Comparison of ENCODE assay signal across 22 mouse cellular contexts in genomic region chr16:29759416-29759815, GRCm38 (mm10).
DNase-seq lines count a peak whose midpoint lies in the region; ATAC-seq and TF ChIP-seq lines count a peak whose summit lies in the region.
"Had no signal": no experiment of that assay in that cellular context is flagged by ENCODE, and none has a peak within 500 bp of the region (broad histone marks: within the 10 kb centered on the region; RNA-seq: fewer than 3 reads in every experiment).

No protein-coding gene starts in this region.

- no peak overlapping the region for H3K4me3 ChIP-seq in heart, embryonic 12.5 days
- H3K4me3 ChIP-seq in heart, embryonic 15.5 days = no peak overlapping the region
- H3K4me3 ChIP-seq in heart, adult 2 months = no peak overlapping the region
- no peak overlapping the region for H3K4me3 ChIP-seq in limb, embryonic 10.5 days
- no peak overlapping the region for H3K4me3 ChIP-seq in hindbrain, embryonic 13.5 days
- H3K4me3 ChIP-seq: embryonic facial prominence, embryonic 13.5 days; embryonic facial prominence, embryonic 15.5 days; erythroblast, embryonic 14.5 days; forebrain, embryonic 10.5 days; forebrain, embryonic 12.5 days had no signal

- no peak for TF ChIP-seq POLR2A in heart, adult 2 months (IDR thresholded peaks at IDR 0.05; ENCODE audit: insufficient read depth, low read depth, low read length)

- H3K79me2 ChIP-seq in heart, adult 2 months (replicated peaks; ENCODE audit: control insufficient read depth, insufficient read depth, low read length) = no peaks in the 10 kb centered on the region

- peaks cover 9% of the 10 kb centered on the region; the same call in 1 of the 2 replicates for H3K9me3 ChIP-seq in heart, embryonic 12.5 days (replicated peaks)
- no peaks in the 10 kb centered on the region for H3K9me3 ChIP-seq in heart, embryonic 15.5 days (replicated peaks)
- H3K9me3 ChIP-seq in limb, embryonic 10.5 days (replicated peaks) = no peaks in the 10 kb centered on the region
- no peaks in the 10 kb centered on the region for H3K9me3 ChIP-seq in hindbrain, embryonic 13.5 days
- H3K9me3 ChIP-seq: embryonic facial prominence, embryonic 13.5 days; embryonic facial prominence, embryonic 15.5 days; forebrain, embryonic 12.5 days had no signal

- ATAC-seq in heart, embryonic 12.5 days (ENCODE audit: insufficient number of reproducible peaks, low FRiP score) = peak; percentile 41; the same call in 1 of the 2 replicates
- ATAC-seq in heart, embryonic 15.5 days (replicated peaks; ENCODE audit: insufficient number of reproducible peaks, insufficient read depth, low FRiP score, low read depth) = 0 out of 2 replicates have a peak, but pooled peaks have one; percentile 23
- ATAC-seq in hindbrain, embryonic 13.5 days (ENCODE audit: low FRiP score) = no peak
- ATAC-seq: forebrain, embryonic 14.5 days had no signal

- intact Hi-C loops in heart, postnatal 10 days (cut with DNase I) = no loop called here
- intact Hi-C loops in heart, adult 2 months (cut with DNase I) = no loop called here

- no peaks in the 10 kb centered on the region for H3K36me3 ChIP-seq in heart, embryonic 12.5 days
- no peaks in the 10 kb centered on the region for H3K36me3 ChIP-seq in heart, embryonic 15.5 days
- no peaks in the 10 kb centered on the region for H3K36me3 ChIP-seq in heart, adult 2 months (ENCODE audit: control insufficient read depth, insufficient read depth, low read length)
- no peaks in the 10 kb centered on the region for H3K36me3 ChIP-seq in limb, embryonic 10.5 days
- no peaks in the 10 kb centered on the region for H3K36me3 ChIP-seq in hindbrain, embryonic 13.5 days
- H3K36me3 ChIP-seq: embryonic facial prominence, embryonic 13.5 days; embryonic facial prominence, embryonic 15.5 days; forebrain, embryonic 10.5 days; forebrain, embryonic 12.5 days had no signal

- 27% methylated on average over 3 of the region's 3 CpGs for WGBS in heart, embryonic 12.5 days
- 35% methylated on average over 3 of the region's 3 CpGs for WGBS in heart, embryonic 15.5 days
- 97% methylated on average over 3 of the region's 3 CpGs for WGBS in heart, adult 2 months
- WGBS in limb, embryonic 10.5 days = 70% methylated on average over 3 of the region's 3 CpGs
- 88% methylated on average over 3 of the region's 3 CpGs for WGBS in hindbrain, embryonic 13.5 days

- H3K27me3 ChIP-seq in heart, embryonic 12.5 days (replicated peaks) = peaks cover 73% of the 10 kb centered on the region
- H3K27me3 ChIP-seq in heart, embryonic 15.5 days = peaks cover 62% of the 10 kb centered on the region
- no peaks in the 10 kb centered on the region for H3K27me3 ChIP-seq in heart, adult 2 months (ENCODE audit: control insufficient read depth, insufficient read depth, low read length)
- peaks cover 35% of the 10 kb centered on the region for H3K27me3 ChIP-seq in limb, embryonic 10.5 days (ENCODE audit: low read depth, poor library complexity, severe bottlenecking)
- peaks cover 71% of the 10 kb centered on the region for H3K27me3 ChIP-seq in hindbrain, embryonic 13.5 days
- H3K27me3 ChIP-seq: embryonic facial prominence, embryonic 15.5 days had no signal

- H3K27ac ChIP-seq in heart, embryonic 12.5 days (ENCODE audit: poor library complexity, severe bottlenecking) = no peak overlapping the region
- no peak overlapping the region for H3K27ac ChIP-seq in heart, embryonic 15.5 days
- no peak overlapping the region for H3K27ac ChIP-seq in heart, adult 2 months
- peak overlapping the region; percentile 27; the same call in 1 of the 2 replicates for H3K27ac ChIP-seq in limb, embryonic 10.5 days
- H3K27ac ChIP-seq in hindbrain, embryonic 13.5 days = no peak overlapping the region
- H3K27ac ChIP-seq: embryonic facial prominence, embryonic 13.5 days; embryonic facial prominence, embryonic 15.5 days; forebrain, embryonic 10.5 days; forebrain, embryonic 12.5 days had no signal

- TF ChIP-seq EP300 in heart, adult 2 months (IDR thresholded peaks at IDR 0.05; ENCODE audit: insufficient read depth, low read depth, low read length) = no peak

- TF ChIP-seq CTCF in heart, adult 2 months (IDR thresholded peaks at IDR 0.05) = no peak

- no peak overlapping the region for H3K4me2 ChIP-seq in heart, embryonic 12.5 days
- H3K4me2 ChIP-seq in heart, embryonic 15.5 days = no peak overlapping the region
- no peak overlapping the region for H3K4me2 ChIP-seq in hindbrain, embryonic 13.5 days
- H3K4me2 ChIP-seq: embryonic facial prominence, embryonic 13.5 days; embryonic facial prominence, embryonic 15.5 days; forebrain, embryonic 12.5 days had no signal

- no peak overlapping the region for H3K9ac ChIP-seq in heart, embryonic 12.5 days
- H3K9ac ChIP-seq in heart, embryonic 15.5 days = no peak overlapping the region
- H3K9ac ChIP-seq in heart, adult 2 months (ENCODE audit: low read depth, low read length) = no peak overlapping the region
- no peak overlapping the region for H3K9ac ChIP-seq in hindbrain, embryonic 13.5 days
- H3K9ac ChIP-seq: embryonic facial prominence, embryonic 13.5 days; embryonic facial prominence, embryonic 15.5 days; forebrain, embryonic 12.5 days had no signal

- no peak for DNase-seq in heart, postnatal 10 days
- no peak for DNase-seq in heart, adult 2 months
- no peak for DNase-seq in limb, embryonic 10.5 days (ENCODE audit: low spot score)
- DNase-seq: adrenal gland, adult 2 months; adrenal gland, postnatal 10 days; adrenal gland, postnatal 25 days; cerebellum, adult 11 months; cerebellum, adult 18-20 months; cerebellum, adult 8-10 months; cerebellum, adult 9-11 months; cerebellum, postnatal 14 days; cerebellum, postnatal 36 days; embryo, embryonic 11 days had no signal

- H3K4me1 ChIP-seq in heart, embryonic 12.5 days (replicated peaks) = peaks cover 53% of the 10 kb centered on the region
- H3K4me1 ChIP-seq in heart, embryonic 15.5 days (replicated peaks) = peaks cover 42% of the 10 kb centered on the region
- peaks cover 7% of the 10 kb centered on the region for H3K4me1 ChIP-seq in heart, adult 2 months (ENCODE audit: control insufficient read depth, insufficient read depth, low read length)
- peaks cover 57% of the 10 kb centered on the region for H3K4me1 ChIP-seq in limb, embryonic 10.5 days
- H3K4me1 ChIP-seq in hindbrain, embryonic 13.5 days (replicated peaks) = peaks cover 8% of the 10 kb centered on the region
